Mouse (Mus musculus): ENCODE data around the gene Lmo3. TPM values are rescaled to one million over a fixed set of nuclear protein-coding genes. Genes with fewer than 3 reads are reported as not detected.

The Lmo3 gene
- total and polyA plus RNA-seq, 2 experiments from 2014 or later = 68.7 to 73.0 TPM

GRCm38 (mm10) chr6:138325145-138325544, 256.6 kb downstream of the Lmo3 start:
- Histone ChIP-seq H3K9ac (replicated peaks; ENCODE audit: low read length) (no peak overlapping the region), H3K27ac (no peak overlapping the region), H3K4me2 (ENCODE audit: low read depth, low read length) (no peak overlapping the region), H3K27me3 (ENCODE audit: insufficient read depth, low read length) (no peaks in the 10 kb centered on the region), H3K9me3 (ENCODE audit: low read length) (no peaks in the 10 kb centered on the region), H3K36me3 (ENCODE audit: insufficient read depth, low read length) (no peaks in the 10 kb centered on the region), H3K4me3 (ENCODE audit: low read length) (no peak overlapping the region), H3K4me1 (ENCODE audit: insufficient read depth, low read length) (no peaks in the 10 kb centered on the region)
- TF ChIP-seq CTCF (IDR thresholded peaks at IDR 0.05; ENCODE audit: low read depth) = no peak
- no peak for DNase-seq (ENCODE audit: low spot score)
- WGBS = 68% methylated on average over 3 of the region's 3 CpGs
- ATAC-seq = no peak

- H3K27ac ChIP-seq = no peak overlapping the region
- no peaks in the 10 kb centered on the region for H3K27me3 ChIP-seq (ENCODE audit: insufficient read depth, low read length)
- TF ChIP-seq CTCF (IDR thresholded peaks at IDR 0.05; ENCODE audit: low read depth) = no peak
- WGBS = 96% methylated on average over 14 of the region's 14 CpGs
- H3K4me2 ChIP-seq (ENCODE audit: low read depth, low read length) = no peak overlapping the region
- no peak overlapping the region for H3K4me3 ChIP-seq (ENCODE audit: low read length)
- H3K4me1 ChIP-seq (ENCODE audit: insufficient read depth, low read length) = no peaks in the 10 kb centered on the region
- H3K36me3 ChIP-seq (ENCODE audit: insufficient read depth, low read length) = no peaks in the 10 kb centered on the region
- no peak for DNase-seq (ENCODE audit: low spot score)
- no peak for ATAC-seq
- H3K9me3 ChIP-seq (ENCODE audit: low read length) = no peaks in the 10 kb centered on the region
- no peak overlapping the region for H3K9ac ChIP-seq (replicated peaks; ENCODE audit: low read length)
These were observed 258.4 kb downstream of the Lmo3 start for GRCm38 (mm10) chr6:138323325-138323724.

GRCm38 (mm10) chr6:138320190-138320737, 261.5 kb downstream of the Lmo3 start:
- no peak for ATAC-seq

More at GRCm38 (mm10) chr6:138320190-138320737, 261.5 kb downstream of the Lmo3 start:
- no peaks in the 10 kb centered on the region for H3K4me1 ChIP-seq (ENCODE audit: insufficient read depth, low read length)
- no peak for DNase-seq (ENCODE audit: low spot score)
- no peaks in the 10 kb centered on the region for H3K9me3 ChIP-seq (ENCODE audit: low read length)
- WGBS = 86% methylated on average over 8 of the region's 8 CpGs
- H3K27me3 ChIP-seq (ENCODE audit: insufficient read depth, low read length) = no peaks in the 10 kb centered on the region
- no peak for TF ChIP-seq CTCF (IDR thresholded peaks at IDR 0.05; ENCODE audit: low read depth)
- H3K9ac ChIP-seq (replicated peaks; ENCODE audit: low read length) = no peak overlapping the region
- H3K36me3 ChIP-seq (ENCODE audit: insufficient read depth, low read length) = no peaks in the 10 kb centered on the region
- H3K4me2 ChIP-seq (ENCODE audit: low read depth, low read length) = no peak overlapping the region
- H3K4me3 ChIP-seq (ENCODE audit: low read length) = no peak overlapping the region
- no peak overlapping the region for H3K27ac ChIP-seq

Other genes starting within 250 kb of the Lmo3 start
- gene Igbp1b, start 76.6 kb upstream of the Lmo3 start, total RNA-seq (2014; rRNA removed) = not detected in 2 replicates
- gene Igbp1b, start 76.6 kb upstream of the Lmo3 start, polyA plus RNA-seq (2015; fragmentation: Nextera tagmentation; extraction: Ambion mirVana) = 0.13 and 0.16 TPM in 2 replicates

All from hindbrain, postnatal 0 days (tissue).